Mouse (Mus musculus): ENCODE results near the gene Prkca. TPM values are rescaled to one million over a fixed set of nuclear protein-coding genes. Genes with fewer than 3 reads are reported as not detected.

The Prkca gene
- total and polyA plus RNA-seq, 3 experiments, result 11.6 to 33.4 (median 32.2) TPM

DNA sequence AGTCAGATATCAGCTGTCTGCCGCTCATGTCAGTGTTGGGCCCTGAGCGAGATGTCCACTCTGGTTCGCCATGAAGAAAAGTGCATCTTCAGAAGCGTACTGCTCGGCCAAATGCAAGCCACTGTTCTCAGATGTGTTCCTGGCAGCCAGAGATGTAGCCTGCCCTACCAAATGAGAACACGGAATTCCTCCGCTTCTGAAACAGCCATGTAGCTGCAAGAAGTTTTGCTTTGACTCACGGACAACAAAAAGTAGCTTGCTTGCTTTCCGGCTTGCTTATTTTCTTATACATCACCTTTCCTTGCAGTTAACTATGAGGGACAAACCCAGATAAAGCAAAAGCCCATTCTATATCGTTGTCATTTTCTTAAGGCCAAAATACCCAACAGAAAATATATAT, 129.9 kb downstream of the Prkca start:
- Histone ChIP-seq H3K9ac (ENCODE audit: low read depth, low read length) (no peak overlapping the region), H3K27ac (no peak overlapping the region), H3K4me1 (ENCODE audit: control insufficient read depth, insufficient read depth, low read length) (peaks cover 4% of the 10 kb centered on the region), H3K4me3 (no peak overlapping the region), H3K79me2 (replicated peaks; ENCODE audit: control insufficient read depth, insufficient read depth, low read length) (no peaks in the 10 kb centered on the region), H3K27me3 (ENCODE audit: control insufficient read depth, insufficient read depth, low read length) (no peaks in the 10 kb centered on the region), H3K36me3 (ENCODE audit: control insufficient read depth, insufficient read depth, low read length) (no peaks in the 10 kb centered on the region)
- TF ChIP-seq CTCF (IDR thresholded peaks at IDR 0.05), result no peak
- intact Hi-C loops (cut with DNase I), result no loop called here
- DNase-seq, result no peak
- WGBS, result 81% methylated on average over 10 of the region's 10 CpGs

GRCm38 (mm10) chr11:108212638-108213037, 131.1 kb downstream of the Prkca start:
- intact Hi-C loops (cut with DNase I), result no loop called here

DNA sequence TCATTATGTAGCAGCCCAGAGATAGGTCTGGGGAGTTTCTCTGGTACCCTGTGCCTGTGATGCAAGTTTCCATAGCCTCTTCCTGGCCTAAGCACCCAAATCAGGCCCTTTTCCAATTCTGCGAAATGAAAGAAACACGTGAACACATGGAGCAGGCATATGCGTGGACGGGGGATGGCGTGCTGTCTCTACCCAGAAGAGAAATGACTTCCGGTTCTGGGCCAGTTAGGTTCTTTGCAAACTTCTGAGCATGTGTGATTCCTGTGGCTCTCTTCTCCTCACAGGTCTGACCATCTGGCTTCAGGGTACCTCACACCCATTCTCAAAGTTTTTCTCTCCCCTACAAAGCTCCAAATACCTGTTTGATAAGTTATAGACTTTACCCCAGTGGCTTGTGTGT, 131.7 kb downstream of the Prkca start:
- DNase-seq, result no peak
- Histone ChIP-seq H3K4me3 (no peak overlapping the region), H3K79me2 (replicated peaks; ENCODE audit: control insufficient read depth, insufficient read depth, low read length) (no peaks in the 10 kb centered on the region; the same call in 1 of the 2 replicates), H3K4me1 (ENCODE audit: control insufficient read depth, insufficient read depth, low read length) (peaks cover 4% of the 10 kb centered on the region), H3K36me3 (ENCODE audit: control insufficient read depth, insufficient read depth, low read length) (no peaks in the 10 kb centered on the region), H3K9ac (ENCODE audit: low read depth, low read length) (no peak overlapping the region), H3K27ac (no peak overlapping the region), H3K27me3 (ENCODE audit: control insufficient read depth, insufficient read depth, low read length) (no peaks in the 10 kb centered on the region)
- TF ChIP-seq CTCF (IDR thresholded peaks at IDR 0.05) (no peak), EP300 (IDR thresholded peaks at IDR 0.05; ENCODE audit: insufficient read depth, low read depth, low read length) (no peak), POLR2A (IDR thresholded peaks at IDR 0.05; ENCODE audit: insufficient read depth, low read depth, low read length) (no peak)
- intact Hi-C loops (cut with DNase I), result no loop called here
- WGBS, result 78% methylated on average over 6 of the region's 6 CpGs

More at GRCm38 (mm10) chr11:108212638-108213037, 131.1 kb downstream of the Prkca start:
- WGBS, result 91% methylated on average over 5 of the region's 5 CpGs
- Histone ChIP-seq H3K27ac (no peak overlapping the region), H3K4me1 (ENCODE audit: control insufficient read depth, insufficient read depth, low read length) (peaks cover 4% of the 10 kb centered on the region), H3K79me2 (replicated peaks; ENCODE audit: control insufficient read depth, insufficient read depth, low read length) (no peaks in the 10 kb centered on the region; the same call in 1 of the 2 replicates), H3K27me3 (ENCODE audit: control insufficient read depth, insufficient read depth, low read length) (no peaks in the 10 kb centered on the region), H3K4me3 (no peak overlapping the region), H3K9ac (ENCODE audit: low read depth, low read length) (no peak overlapping the region), H3K36me3 (ENCODE audit: control insufficient read depth, insufficient read depth, low read length) (no peaks in the 10 kb centered on the region)
- TF ChIP-seq EP300 (IDR thresholded peaks at IDR 0.05; ENCODE audit: insufficient read depth, low read depth, low read length), result no peak
- peak; percentile 38 for TF ChIP-seq CTCF (IDR thresholded peaks at IDR 0.05)
- TF ChIP-seq POLR2A (IDR thresholded peaks at IDR 0.05; ENCODE audit: insufficient read depth, low read depth, low read length), result no peak
- no peak for DNase-seq

- no peak for DNase-seq
- intact Hi-C loops (cut with DNase I), result no loop called here
- H3K27me3 ChIP-seq (ENCODE audit: control insufficient read depth, insufficient read depth, low read length), result no peaks in the 10 kb centered on the region
- H3K27ac ChIP-seq, result no peak overlapping the region
- no peak overlapping the region for H3K9ac ChIP-seq (ENCODE audit: low read depth, low read length)
- TF ChIP-seq POLR2A (IDR thresholded peaks at IDR 0.05; ENCODE audit: insufficient read depth, low read depth, low read length) (no peak), CTCF (IDR thresholded peaks at IDR 0.05) (no peak)
- WGBS, result 88% methylated on average over 7 of the region's 7 CpGs
- no peaks in the 10 kb centered on the region for H3K36me3 ChIP-seq (ENCODE audit: control insufficient read depth, insufficient read depth, low read length)
- peaks cover 3% of the 10 kb centered on the region for H3K4me1 ChIP-seq (ENCODE audit: control insufficient read depth, insufficient read depth, low read length)
- no peak overlapping the region for H3K4me3 ChIP-seq
- no peaks in the 10 kb centered on the region; the same call in 1 of the 2 replicates for H3K79me2 ChIP-seq (replicated peaks; ENCODE audit: control insufficient read depth, insufficient read depth, low read length)
These were observed 133.0 kb downstream of the Prkca start for GRCm38 (mm10) chr11:108210749-108211148.

DNA sequence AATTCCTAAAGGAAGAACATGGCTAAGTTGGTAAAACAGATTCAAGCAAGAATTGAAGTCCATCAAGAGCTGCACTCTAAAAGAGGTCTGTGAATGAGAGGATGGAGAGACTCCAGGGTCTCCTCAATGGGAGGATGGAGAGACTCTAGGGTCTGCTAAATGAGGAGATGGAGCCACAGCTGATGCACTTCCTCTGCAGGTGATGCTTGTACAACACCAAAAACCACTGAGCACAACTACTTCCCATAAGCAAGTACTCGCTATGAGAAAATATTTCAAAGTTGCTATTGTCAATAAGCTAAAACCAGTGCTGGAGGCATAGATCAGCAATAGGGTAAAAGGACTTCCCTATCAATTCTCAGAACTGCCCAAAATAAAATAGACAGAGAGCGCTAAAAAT, 137.1 kb downstream of the Prkca start:
- no peaks in the 10 kb centered on the region for H3K27me3 ChIP-seq (ENCODE audit: control insufficient read depth, insufficient read depth, low read length)
- WGBS, result 90% methylated on average over 2 of the region's 2 CpGs
- H3K4me1 ChIP-seq (ENCODE audit: control insufficient read depth, insufficient read depth, low read length), result no peaks in the 10 kb centered on the region
- H3K27ac ChIP-seq, result no peak overlapping the region
- no peak overlapping the region for H3K4me3 ChIP-seq
- no peak overlapping the region for H3K9ac ChIP-seq (ENCODE audit: low read depth, low read length)
- no peaks in the 10 kb centered on the region; the same call in 1 of the 2 replicates for H3K79me2 ChIP-seq (replicated peaks; ENCODE audit: control insufficient read depth, insufficient read depth, low read length)
- no peak for TF ChIP-seq POLR2A (IDR thresholded peaks at IDR 0.05; ENCODE audit: insufficient read depth, low read depth, low read length)
- no peak for TF ChIP-seq CTCF (IDR thresholded peaks at IDR 0.05)
- TF ChIP-seq EP300 (IDR thresholded peaks at IDR 0.05; ENCODE audit: insufficient read depth, low read depth, low read length), result no peak
- DNase-seq, result no peak
- no peaks in the 10 kb centered on the region for H3K36me3 ChIP-seq (ENCODE audit: control insufficient read depth, insufficient read depth, low read length)
- intact Hi-C loops (cut with DNase I), result no loop called here

- TF ChIP-seq CTCF (IDR thresholded peaks at IDR 0.05) (no peak), EP300 (IDR thresholded peaks at IDR 0.05; ENCODE audit: insufficient read depth, low read depth, low read length) (no peak), POLR2A (IDR thresholded peaks at IDR 0.05; ENCODE audit: insufficient read depth, low read depth, low read length) (no peak)
- Histone ChIP-seq H3K27ac (no peak overlapping the region), H3K4me1 (ENCODE audit: control insufficient read depth, insufficient read depth, low read length) (no peaks in the 10 kb centered on the region), H3K79me2 (replicated peaks; ENCODE audit: control insufficient read depth, insufficient read depth, low read length) (no peaks in the 10 kb centered on the region; the same call in 1 of the 2 replicates), H3K27me3 (ENCODE audit: control insufficient read depth, insufficient read depth, low read length) (no peaks in the 10 kb centered on the region), H3K9ac (ENCODE audit: low read depth, low read length) (no peak overlapping the region), H3K4me3 (no peak overlapping the region), H3K36me3 (ENCODE audit: control insufficient read depth, insufficient read depth, low read length) (no peaks in the 10 kb centered on the region)
- DNase-seq, result no peak
- 56% methylated on average over 5 of the region's 5 CpGs for WGBS
- intact Hi-C loops (cut with DNase I), result no loop called here
These were observed 138.9 kb downstream of the Prkca start for GRCm38 (mm10) chr11:108204895-108205248.

Data from heart, adult 2 months (tissue).